Mouse (Mus musculus) liver, embryonic 12.5 days (tissue): ENCODE measurements at regions not wholly inside any gene's neighbourhood (a gene's known extent, or its start where the extent isn't known, plus 50 kb on each side); places are given as distances from the start of the nearest gene placed in this dataset.
"Not testable (repeated sequence)": the region's sequence is repeated elsewhere in the genome, so short reads cannot be mapped to it uniquely, and the experiment has no call there.

ENCODE experiments used
- ATAC-seq: fragments of 200-750 bp; cut with Nextera tagmentation; 2 replicates; pipeline ENCODE4 v1.8.0; 2017; ENCODE audit warnings: moderate number of reproducible peaks, mild to moderate bottlenecking, moderate library complexity
- H3K27ac ChIP-seq: fragments of 300-500 bp; sonication (generic); 2 replicates; pipeline ENCODE4 v1.5.1; 2016; ENCODE audit warnings: mild to moderate bottlenecking
- H3K27me3 ChIP-seq: fragments of 300-500 bp; sonication (generic); replicated peaks from 2 replicates; pipeline ENCODE4 v1.6.1; 2016; ENCODE audit warnings: mild to moderate bottlenecking, moderate library complexity
- H3K36me3 ChIP-seq: fragments of 300-500 bp; sonication (generic); 2 replicates; pipeline ENCODE4 v1.6.1; 2016; ENCODE audit warnings: mild to moderate bottlenecking, moderate library complexity
- H3K4me1 ChIP-seq: fragments of 300-500 bp; sonication (generic); 2 replicates; pipeline ENCODE4 v1.6.1; 2016
- H3K4me2 ChIP-seq: fragments of 300-500 bp; sonication (generic); 2 replicates; pipeline ENCODE4 v1.6.1; 2016; ENCODE audit warnings: mild to moderate bottlenecking, moderate library complexity
- H3K4me3 ChIP-seq: fragments of 300-500 bp; sonication (generic); 2 replicates; pipeline ENCODE4 v1.5.1; 2016; ENCODE audit warnings: mild to moderate bottlenecking, moderate library complexity
- H3K9ac ChIP-seq: fragments of 300-500 bp; sonication (generic); 2 replicates; pipeline ENCODE4 v1.6.1; 2016; ENCODE audit warnings: mild to moderate bottlenecking, moderate library complexity
- H3K9me3 ChIP-seq: fragments of 300-500 bp; sonication (generic); replicated peaks from 2 replicates; pipeline ENCODE4 v1.6.1; 2016; ENCODE audit warnings: mild to moderate bottlenecking, moderate library complexity
- WGBS: fragments of 180-500 bp; shearing (Covaris S2); methylation state at CpG from one replicate; pipeline ENCODE4 v1.1.7; 2016; ENCODE audit not compliant: insufficient replicate concordance; 5-methylcytosine and 5-hydroxymethylcytosine counted together

GRCm38 (mm10) chr17:48678216-48678832, 223.6 kb downstream of the Unc5cl start:
- Histone ChIP-seq H3K4me1 (no peaks in the 10 kb centered on the region), H3K9ac (no peak overlapping the region), H3K27me3 (no peaks in the 10 kb centered on the region), H3K9me3 (no peaks in the 10 kb centered on the region), H3K27ac (no peak overlapping the region), H3K4me3 (no peak overlapping the region), H3K4me2 (no peak overlapping the region), H3K36me3 (no peaks in the 10 kb centered on the region)
- no peak for ATAC-seq
- WGBS: 57% methylated on average over 12 of the region's 12 CpGs

GRCm38 (mm10) chr17:48680331-48680730, 225.6 kb downstream of the Unc5cl start:
- Histone ChIP-seq H3K36me3 (no peaks in the 10 kb centered on the region), H3K27me3 (no peaks in the 10 kb centered on the region), H3K27ac (no peak overlapping the region), H3K9me3 (no peaks in the 10 kb centered on the region), H3K9ac (no peak overlapping the region), H3K4me3 (no peak overlapping the region), H3K4me2 (no peak overlapping the region), H3K4me1 (no peaks in the 10 kb centered on the region)
- ATAC-seq: no peak
- 72% methylated on average over 10 of the region's 10 CpGs for WGBS

GRCm38 (mm10) chr17:48688944-48689343, 234.2 kb downstream of the Unc5cl start:
- WGBS: 35% methylated on average over 2 of the region's 2 CpGs
- Histone ChIP-seq H3K4me3 (no peak overlapping the region), H3K9me3 (no peaks in the 10 kb centered on the region), H3K36me3 (no peaks in the 10 kb centered on the region), H3K4me2 (no peak overlapping the region), H3K27me3 (no peaks in the 10 kb centered on the region), H3K9ac (no peak overlapping the region), H3K27ac (no peak overlapping the region), H3K4me1 (no peaks in the 10 kb centered on the region)
- no peak for ATAC-seq

- H3K36me3 ChIP-seq: no peaks in the 10 kb centered on the region
- H3K9ac ChIP-seq: no peak overlapping the region
- no peaks in the 10 kb centered on the region for H3K4me1 ChIP-seq
- H3K4me2 ChIP-seq: no peak overlapping the region
- H3K4me3 ChIP-seq: no peak overlapping the region
- 57% methylated on average over 5 of the region's 5 CpGs for WGBS
- ATAC-seq: no peak
- no peaks in the 10 kb centered on the region for H3K9me3 ChIP-seq
- no peaks in the 10 kb centered on the region for H3K27me3 ChIP-seq
- H3K27ac ChIP-seq: no peak overlapping the region
These were observed 233.7 kb upstream of the Lrfn2 start for GRCm38 (mm10) chr17:48698456-48698855.

GRCm38 (mm10) chr17:48700591-48700990, 231.6 kb upstream of the Lrfn2 start:
- no peak for ATAC-seq
- WGBS: 24% methylated on average over 10 of the region's 10 CpGs
- no peaks in the 10 kb centered on the region for H3K4me1 ChIP-seq
- no peak overlapping the region for H3K9ac ChIP-seq
- no peak overlapping the region for H3K27ac ChIP-seq
- no peak overlapping the region for H3K4me2 ChIP-seq
- no peaks in the 10 kb centered on the region for H3K27me3 ChIP-seq
- no peaks in the 10 kb centered on the region for H3K9me3 ChIP-seq
- H3K36me3 ChIP-seq: no peaks in the 10 kb centered on the region
- H3K4me3 ChIP-seq: no peak overlapping the region

- ATAC-seq: no peak
- no peaks in the 10 kb centered on the region for H3K36me3 ChIP-seq
- 54% methylated on average over 4 of the region's 4 CpGs for WGBS
These were observed 211.7 kb upstream of the Lrfn2 start for GRCm38 (mm10) chr17:48720506-48720905.

GRCm38 (mm10) chr17:48723286-48723685, 208.9 kb upstream of the Lrfn2 start:
- H3K27ac ChIP-seq: no peak overlapping the region
- no peak overlapping the region for H3K9ac ChIP-seq
- no peaks in the 10 kb centered on the region for H3K4me1 ChIP-seq
- no peak overlapping the region for H3K4me2 ChIP-seq
- H3K36me3 ChIP-seq: no peaks in the 10 kb centered on the region
- WGBS: 70% methylated on average over 10 of the region's 10 CpGs
- no peak overlapping the region for H3K4me3 ChIP-seq
- no peaks in the 10 kb centered on the region for H3K27me3 ChIP-seq
- no peaks in the 10 kb centered on the region for H3K9me3 ChIP-seq
- no peak for ATAC-seq

More at GRCm38 (mm10) chr17:48720506-48720905, 211.7 kb upstream of the Lrfn2 start:
- Histone ChIP-seq H3K27ac (no peak overlapping the region), H3K4me2 (no peak overlapping the region), H3K9me3 (no peaks in the 10 kb centered on the region), H3K27me3 (no peaks in the 10 kb centered on the region), H3K4me3 (no peak overlapping the region), H3K4me1 (no peaks in the 10 kb centered on the region), H3K9ac (no peak overlapping the region)

- Histone ChIP-seq H3K4me2 (no peak overlapping the region), H3K36me3 (no peaks in the 10 kb centered on the region), H3K27me3 (no peaks in the 10 kb centered on the region), H3K4me1 (no peaks in the 10 kb centered on the region), H3K9me3 (no peaks in the 10 kb centered on the region), H3K4me3 (no peak overlapping the region), H3K27ac (no peak overlapping the region), H3K9ac (no peak overlapping the region)
- WGBS: 66% methylated on average over 11 of the region's 11 CpGs
- no peak for ATAC-seq
These were observed 207.6 kb upstream of the Lrfn2 start for GRCm38 (mm10) chr17:48724513-48725112.

- H3K4me2 ChIP-seq: no peak overlapping the region
- H3K27ac ChIP-seq: no peak overlapping the region
- no peak overlapping the region for H3K4me3 ChIP-seq
- no peaks in the 10 kb centered on the region for H3K9me3 ChIP-seq
- no peak for ATAC-seq
- no peaks in the 10 kb centered on the region for H3K36me3 ChIP-seq
- H3K4me1 ChIP-seq: no peaks in the 10 kb centered on the region
- 50% methylated on average over 3 of the region's 3 CpGs for WGBS
- no peak overlapping the region for H3K9ac ChIP-seq
- H3K27me3 ChIP-seq: no peaks in the 10 kb centered on the region
These were observed 205.7 kb upstream of the Lrfn2 start for GRCm38 (mm10) chr17:48726460-48726859.

GRCm38 (mm10) chr17:48733801-48734200, 198.4 kb upstream of the Lrfn2 start:
- ATAC-seq: no peak
- Histone ChIP-seq H3K9ac (no peak overlapping the region), H3K9me3 (no peaks in the 10 kb centered on the region), H3K27me3 (no peaks in the 10 kb centered on the region), H3K36me3 (no peaks in the 10 kb centered on the region), H3K4me1 (no peaks in the 10 kb centered on the region), H3K27ac (no peak overlapping the region), H3K4me3 (no peak overlapping the region), H3K4me2 (no peak overlapping the region)
- 69% methylated on average over 9 of the region's 9 CpGs for WGBS

GRCm38 (mm10) chr17:48737181-48737580, 195.0 kb upstream of the Lrfn2 start:
- WGBS: 65% methylated on average over 2 of the region's 2 CpGs
- not testable (repeated sequence) for H3K4me2 ChIP-seq, H3K27ac ChIP-seq, H3K36me3 ChIP-seq, H3K27me3 ChIP-seq, H3K4me3 ChIP-seq, H3K9me3 ChIP-seq, H3K4me1 ChIP-seq, H3K9ac ChIP-seq, ATAC-seq

GRCm38 (mm10) chr17:48738708-48739107, 193.5 kb upstream of the Lrfn2 start:
- H3K4me2 ChIP-seq: no peak overlapping the region
- H3K4me3 ChIP-seq: no peak overlapping the region
- no peaks in the 10 kb centered on the region for H3K36me3 ChIP-seq
- H3K9me3 ChIP-seq: no peaks in the 10 kb centered on the region
- no peaks in the 10 kb centered on the region for H3K4me1 ChIP-seq
- ATAC-seq: peak; percentile 42
- no peaks in the 10 kb centered on the region for H3K27me3 ChIP-seq
- WGBS: 51% methylated on average over 5 of the region's 5 CpGs
- H3K9ac ChIP-seq: no peak overlapping the region
- H3K27ac ChIP-seq: no peak overlapping the region
